Mouse (Mus musculus): ENCODE results near the gene Aldh1l1. TPM values are rescaled to one million over a fixed set of nuclear protein-coding genes. Genes with fewer than 3 reads are reported as not detected.
A peak's percentile ranks its signal among the peaks of the same experiment; 100 is the strongest.

The Aldh1l1 gene
- total RNA-seq, 1 experiment from 2014 or later, result 18.0 TPM

DNA sequence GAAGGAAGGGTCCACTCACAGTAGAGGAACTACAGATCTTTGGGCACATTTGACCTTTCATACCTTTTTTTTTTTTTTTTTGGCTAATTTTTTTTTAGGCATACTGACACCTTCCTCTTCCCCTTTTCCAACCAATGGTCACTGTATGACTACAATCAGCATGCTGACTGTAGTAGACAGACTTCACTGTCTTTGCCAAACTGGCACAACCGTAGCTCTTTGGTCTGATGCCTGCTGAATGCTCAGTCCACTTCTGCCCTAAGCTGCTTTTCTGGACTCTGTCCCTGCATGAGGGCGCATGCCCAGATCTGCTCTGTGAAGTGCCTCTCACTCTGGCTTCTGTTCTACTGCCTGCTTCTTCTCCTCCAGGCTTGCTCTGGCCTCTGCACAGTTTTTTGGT, 111.4 kb downstream of the Aldh1l1 start:
- peak; percentile 22 to 38; a peak in 2 of 4 replicates for ATAC-seq (replicated peaks in 1 of 2; ENCODE audit: insufficient read depth in 1 of 2, low FRiP score in 2 of 2, low TSS enrichment in 1 of 2, low read depth in 1 of 2, poor library complexity in 2 of 2, severe bottlenecking in 2 of 2)

DNA sequence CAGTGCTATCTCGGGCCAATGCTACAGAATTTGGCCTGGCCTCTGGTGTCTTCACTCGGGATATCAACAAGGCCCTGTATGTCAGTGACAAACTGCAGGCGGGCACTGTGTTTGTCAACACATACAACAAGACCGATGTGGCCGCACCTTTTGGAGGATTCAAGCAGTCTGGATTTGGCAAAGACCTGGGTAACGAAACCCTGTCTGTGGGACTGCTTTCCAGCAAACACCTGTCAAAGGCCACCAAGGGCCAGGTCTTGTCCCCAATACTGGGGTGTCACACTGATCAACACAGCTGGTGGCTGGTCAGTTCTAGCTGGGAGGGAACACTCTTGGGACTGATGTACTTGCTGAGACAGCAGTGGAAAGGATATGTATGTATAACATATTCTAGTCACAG, 112.0 kb downstream of the Aldh1l1 start:
- ATAC-seq (replicated peaks in 1 of 2; ENCODE audit: insufficient read depth in 1 of 2, low FRiP score in 2 of 2, low TSS enrichment in 1 of 2, low read depth in 1 of 2, poor library complexity in 2 of 2, severe bottlenecking in 2 of 2), result no peak

DNA sequence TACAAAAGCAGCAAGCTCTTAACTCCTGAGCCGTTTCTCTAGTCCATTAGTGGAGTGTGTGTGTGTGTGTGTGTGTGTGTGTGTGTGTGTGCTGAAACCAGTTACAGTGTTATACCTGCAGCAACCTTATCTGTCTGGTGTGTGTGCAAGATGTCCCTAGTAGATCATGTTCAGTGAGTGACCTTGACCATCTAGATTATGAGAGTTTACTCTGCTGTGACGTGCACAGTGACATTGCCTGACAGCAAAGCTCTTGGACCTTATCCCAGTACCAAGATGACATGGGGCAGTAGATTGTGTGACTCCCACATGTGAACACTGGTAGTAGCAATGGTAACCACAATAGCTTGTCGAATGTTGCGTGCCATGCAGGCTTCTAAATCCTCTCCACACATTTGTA, 114.1 kb downstream of the Aldh1l1 start:
- ATAC-seq (replicated peaks in 1 of 2; ENCODE audit: insufficient read depth in 1 of 2, low FRiP score in 2 of 2, low TSS enrichment in 1 of 2, low read depth in 1 of 2, poor library complexity in 2 of 2, severe bottlenecking in 2 of 2), result no peak

DNA sequence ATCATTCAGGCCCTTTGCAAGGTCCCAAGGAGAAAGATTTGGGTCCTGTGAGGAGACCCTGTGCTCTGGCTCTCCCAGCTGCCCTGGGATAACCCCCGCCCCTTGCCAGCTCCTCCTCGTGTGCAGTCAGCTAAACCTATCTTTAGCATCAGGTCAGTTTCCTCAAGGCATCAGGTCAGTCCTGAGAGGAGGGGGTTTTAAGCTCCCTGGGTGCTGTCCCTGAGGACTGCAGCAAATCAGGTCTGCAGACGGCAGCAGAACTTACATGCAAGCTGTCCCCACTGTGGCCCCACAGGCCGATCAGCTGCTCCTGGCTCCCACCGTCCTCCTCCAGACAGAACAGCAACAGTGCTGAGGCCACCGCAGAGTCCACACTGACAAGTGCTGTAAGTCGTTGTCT, 115.5 kb downstream of the Aldh1l1 start:
- ATAC-seq (replicated peaks in 1 of 2; ENCODE audit: insufficient read depth in 1 of 2, low FRiP score in 2 of 2, low TSS enrichment in 1 of 2, low read depth in 1 of 2, poor library complexity in 2 of 2, severe bottlenecking in 2 of 2), result no peak

DNA sequence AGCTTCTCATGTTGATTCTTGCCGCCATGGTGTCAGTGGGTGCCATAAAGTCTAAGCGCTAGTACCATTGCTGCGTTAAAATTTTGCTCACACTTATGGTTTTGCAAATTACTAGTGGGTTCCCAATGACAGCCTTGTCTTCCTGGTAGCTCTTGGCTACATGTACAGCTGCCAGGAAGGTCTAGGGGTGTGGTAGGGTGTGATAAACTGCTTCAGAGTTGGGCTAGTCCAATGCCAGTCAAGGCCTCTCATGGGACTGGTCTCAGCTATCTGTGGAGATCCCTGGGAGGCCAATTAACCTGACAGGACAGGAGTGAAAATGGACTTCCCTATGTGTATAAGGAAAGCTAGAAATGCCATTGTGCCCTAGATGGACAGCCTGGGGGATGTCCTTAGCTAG, 116.1 kb downstream of the Aldh1l1 start:
- no peak for ATAC-seq (replicated peaks in 1 of 2; ENCODE audit: insufficient read depth in 1 of 2, low FRiP score in 2 of 2, low TSS enrichment in 1 of 2, low read depth in 1 of 2, poor library complexity in 2 of 2, severe bottlenecking in 2 of 2)

DNA sequence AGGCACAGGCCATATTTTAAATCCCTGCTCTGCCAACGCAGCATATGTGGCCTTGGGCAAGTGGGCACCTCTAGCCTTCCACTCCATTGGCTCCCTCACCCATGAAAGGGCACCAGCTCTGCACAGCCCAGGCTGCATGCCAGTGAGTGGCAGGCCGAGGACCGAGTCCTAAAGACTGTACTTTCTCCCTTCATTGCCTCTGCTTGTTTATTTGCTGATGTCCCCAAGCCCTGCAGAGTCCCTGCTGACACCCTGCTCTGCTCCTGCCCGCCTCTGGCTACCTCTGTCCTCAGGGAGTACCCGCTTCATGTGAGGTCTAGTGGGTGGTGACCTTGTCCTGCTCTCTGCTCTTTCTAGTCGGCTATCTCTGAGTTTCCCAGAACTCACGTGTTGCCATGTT, 116.9 kb downstream of the Aldh1l1 start:
- ATAC-seq (replicated peaks in 1 of 2; ENCODE audit: insufficient read depth in 1 of 2, low FRiP score in 2 of 2, low TSS enrichment in 1 of 2, low read depth in 1 of 2, poor library complexity in 2 of 2, severe bottlenecking in 2 of 2), result no peak

DNA sequence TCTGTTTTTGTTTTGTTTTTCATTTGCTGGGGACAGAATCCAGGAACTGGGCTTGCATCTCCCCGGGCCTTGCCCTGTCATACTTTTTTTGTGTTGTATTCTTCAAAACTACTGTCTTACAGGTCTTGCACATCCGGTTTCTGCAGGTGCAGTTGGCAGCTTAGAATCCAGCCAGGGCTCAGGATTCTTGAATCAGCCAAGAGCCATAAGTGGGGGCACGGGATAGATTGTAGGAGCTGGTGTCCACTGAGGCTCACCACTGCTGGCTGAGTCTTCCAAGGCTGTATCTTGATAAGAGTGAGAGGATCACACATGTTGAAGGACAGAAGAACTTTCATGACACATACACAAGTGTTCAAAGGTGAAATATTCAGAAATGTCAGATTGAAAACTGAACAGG, 117.9 kb downstream of the Aldh1l1 start:
- ATAC-seq (replicated peaks in 1 of 2; ENCODE audit: insufficient read depth in 1 of 2, low FRiP score in 2 of 2, low TSS enrichment in 1 of 2, low read depth in 1 of 2, poor library complexity in 2 of 2, severe bottlenecking in 2 of 2), result no peak

DNA sequence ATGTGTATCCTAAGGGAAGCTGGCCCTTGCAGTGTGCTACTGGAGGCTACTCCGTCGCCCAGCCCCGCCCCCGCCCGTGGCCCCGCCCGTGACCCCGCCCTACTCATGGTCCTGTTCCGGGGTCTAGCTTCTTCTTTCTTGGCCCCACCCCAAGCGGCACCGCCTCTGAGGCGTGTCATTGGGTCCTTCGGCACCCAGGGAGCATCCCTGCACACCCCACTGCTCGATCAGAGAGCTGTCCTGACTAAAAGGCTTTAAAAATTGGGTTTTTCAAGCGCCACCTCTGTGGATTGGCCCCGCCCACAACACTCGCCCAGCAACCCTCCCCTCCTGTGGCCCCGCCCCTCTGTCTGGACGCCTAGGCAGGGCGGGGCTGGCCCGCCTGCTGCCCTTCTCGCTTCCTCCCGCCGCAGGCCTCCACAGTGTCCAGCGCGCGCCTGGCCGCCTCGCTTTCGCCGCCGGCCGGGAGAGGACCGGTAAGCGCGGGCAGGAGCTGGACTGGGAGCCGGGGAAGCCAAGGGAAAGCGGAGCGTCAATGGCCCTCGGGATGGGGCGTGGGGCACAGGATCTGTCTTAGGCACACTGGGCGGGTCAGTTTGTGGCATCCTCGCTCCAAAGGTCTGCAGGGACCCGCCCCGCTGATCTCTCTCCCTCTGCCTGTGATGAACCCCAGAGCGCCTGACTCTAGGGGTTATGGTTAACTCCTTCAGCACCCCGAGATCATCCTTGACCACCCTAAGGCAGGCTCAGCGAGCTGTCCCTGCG, 118.5 kb downstream of the Aldh1l1 start, which contains the start of gene Slc41a3:
Gene Slc41a3 (plus strand): TSS at position 193 of the 765 bp plus-strand sequence.
- peak; percentile 71 to 76 for ATAC-seq (replicated peaks in 1 of 2; ENCODE audit: insufficient read depth in 1 of 2, low FRiP score in 2 of 2, low TSS enrichment in 1 of 2, low read depth in 1 of 2, poor library complexity in 2 of 2, severe bottlenecking in 2 of 2)

DNA sequence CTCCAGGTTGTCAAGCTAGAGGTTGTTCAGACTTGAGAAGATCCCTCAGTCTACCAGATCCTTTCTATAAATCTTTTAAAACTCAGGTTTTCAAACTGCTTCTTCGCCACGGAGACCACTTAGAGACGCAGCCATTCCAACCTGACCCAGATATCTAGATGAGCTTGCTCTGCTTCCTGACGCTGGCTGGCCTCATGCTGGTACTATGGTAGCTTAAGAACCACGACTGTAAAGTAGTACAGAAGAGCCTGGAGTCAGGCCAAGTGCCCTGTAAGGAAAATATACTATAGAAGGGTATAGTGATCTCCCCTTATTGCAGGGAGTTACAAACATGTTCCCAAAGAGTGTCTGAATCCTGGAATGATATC, 119.1 kb downstream of the Aldh1l1 start:
- ATAC-seq (replicated peaks in 1 of 2; ENCODE audit: insufficient read depth in 1 of 2, low FRiP score in 2 of 2, low TSS enrichment in 1 of 2, low read depth in 1 of 2, poor library complexity in 2 of 2, severe bottlenecking in 2 of 2), result no peak

DNA sequence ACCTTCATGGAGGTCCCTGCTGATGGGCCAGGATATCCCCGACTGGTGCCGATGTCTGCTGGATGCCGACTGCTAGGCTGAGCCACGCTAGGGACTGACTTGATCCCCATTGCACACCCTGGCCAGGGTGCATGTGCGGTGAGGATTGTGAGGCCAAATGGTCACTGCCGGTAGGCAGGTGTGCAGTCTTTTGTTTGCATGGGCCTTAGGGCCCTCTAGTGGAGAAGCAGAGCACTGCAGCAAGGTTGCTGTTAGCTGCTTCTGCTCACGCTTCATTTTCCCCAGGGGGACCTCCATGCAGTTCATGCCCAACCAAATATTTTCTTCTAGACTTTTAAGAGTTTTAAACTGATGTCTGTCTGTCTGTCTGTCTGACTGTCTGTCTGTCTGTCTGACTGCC, 120.3 kb downstream of the Aldh1l1 start:
- peak; percentile 47 to 54; a peak in 2 of 4 replicates for ATAC-seq (replicated peaks in 1 of 2; ENCODE audit: insufficient read depth in 1 of 2, low FRiP score in 2 of 2, low TSS enrichment in 1 of 2, low read depth in 1 of 2, poor library complexity in 2 of 2, severe bottlenecking in 2 of 2)

DNA sequence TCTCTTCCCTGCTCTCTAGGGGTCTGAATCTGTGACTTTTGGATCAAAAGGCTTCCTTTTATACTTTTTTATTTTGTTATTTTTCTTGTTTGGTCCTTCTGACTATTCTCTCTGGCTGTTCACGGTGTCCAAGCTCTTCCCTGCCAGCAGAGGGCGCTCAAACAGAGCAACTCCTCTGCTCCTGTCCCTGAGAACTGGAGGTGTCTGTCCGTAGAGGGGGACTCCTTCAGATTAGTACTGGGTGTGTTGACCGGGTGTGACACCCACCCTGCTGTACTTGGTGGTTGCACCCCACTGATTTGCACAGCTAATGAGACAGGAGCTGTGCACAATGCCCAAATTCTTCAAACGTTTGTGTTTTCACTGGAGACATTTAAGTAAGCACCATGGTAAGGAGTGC, 121.0 kb downstream of the Aldh1l1 start:
- ATAC-seq (replicated peaks in 1 of 2; ENCODE audit: insufficient read depth in 1 of 2, low FRiP score in 2 of 2, low TSS enrichment in 1 of 2, low read depth in 1 of 2, poor library complexity in 2 of 2, severe bottlenecking in 2 of 2), result peak; percentile 53 to 58

DNA sequence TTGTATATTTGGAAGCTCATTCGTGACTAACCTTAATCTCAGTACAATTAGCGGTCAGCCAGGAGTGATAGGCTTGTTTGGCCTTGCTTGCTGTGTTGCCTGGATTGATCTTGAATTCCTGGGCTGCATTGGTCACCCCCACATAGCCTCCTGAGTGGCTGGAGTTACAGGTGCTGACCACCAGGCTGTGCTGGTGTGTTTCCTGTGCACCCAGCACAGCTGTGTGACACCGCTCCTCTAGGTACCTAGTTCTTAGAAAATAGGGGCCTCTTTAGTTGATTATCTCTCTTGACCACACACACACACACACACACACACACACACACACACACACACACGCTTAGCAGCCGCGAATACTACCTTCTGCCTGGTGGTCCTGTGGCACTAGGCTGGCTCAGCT, 122.0 kb downstream of the Aldh1l1 start:
- peak; percentile 22 to 50; a peak in 1 of 4 replicates for ATAC-seq (replicated peaks in 1 of 2; ENCODE audit: insufficient read depth in 1 of 2, low FRiP score in 2 of 2, low TSS enrichment in 1 of 2, low read depth in 1 of 2, poor library complexity in 2 of 2, severe bottlenecking in 2 of 2)

DNA sequence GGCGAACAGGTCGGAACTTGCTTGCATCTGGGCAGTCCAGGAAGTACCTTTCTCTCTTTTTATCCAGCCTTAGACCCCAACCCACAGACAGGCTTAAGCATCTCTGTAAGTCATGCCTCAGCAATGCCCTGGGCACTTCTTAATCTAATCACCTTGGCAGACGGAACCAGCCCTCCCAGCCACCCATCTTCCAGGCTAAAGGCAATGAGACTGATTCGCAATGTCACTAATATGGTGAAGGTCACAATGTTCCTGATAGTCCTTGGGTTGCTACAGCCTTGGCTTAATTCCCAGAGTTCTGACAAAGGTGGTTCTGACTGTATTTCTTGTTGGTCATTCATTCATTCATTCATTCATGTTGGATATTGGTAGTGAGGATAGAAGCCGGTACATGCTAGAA, 124.0 kb downstream of the Aldh1l1 start:
- ATAC-seq (replicated peaks in 1 of 2; ENCODE audit: insufficient read depth in 1 of 2, low FRiP score in 2 of 2, low TSS enrichment in 1 of 2, low read depth in 1 of 2, poor library complexity in 2 of 2, severe bottlenecking in 2 of 2), result no peak

DNA sequence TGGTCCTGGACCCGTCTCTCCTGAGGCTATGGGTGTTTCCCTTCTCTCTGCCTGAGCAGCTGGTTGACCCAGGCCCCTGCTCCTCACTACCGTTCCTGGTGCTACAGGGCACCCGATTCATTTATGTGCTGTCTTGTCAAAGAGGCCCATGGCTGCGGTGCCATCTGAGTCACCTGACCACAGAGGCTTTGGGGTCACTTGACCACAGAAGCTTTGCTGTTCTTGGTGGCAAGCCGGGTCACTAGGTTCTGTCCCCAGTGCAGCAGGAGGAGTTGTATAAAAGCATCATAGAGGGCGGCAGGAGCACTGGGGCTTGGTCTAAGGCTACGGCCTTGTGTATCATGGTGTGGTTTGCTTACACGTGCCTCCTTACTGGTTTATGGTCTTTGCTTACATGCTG, 127.0 kb downstream of the Aldh1l1 start:
- ATAC-seq (replicated peaks in 1 of 2; ENCODE audit: insufficient read depth in 1 of 2, low FRiP score in 2 of 2, low TSS enrichment in 1 of 2, low read depth in 1 of 2, poor library complexity in 2 of 2, severe bottlenecking in 2 of 2), result no peak

DNA sequence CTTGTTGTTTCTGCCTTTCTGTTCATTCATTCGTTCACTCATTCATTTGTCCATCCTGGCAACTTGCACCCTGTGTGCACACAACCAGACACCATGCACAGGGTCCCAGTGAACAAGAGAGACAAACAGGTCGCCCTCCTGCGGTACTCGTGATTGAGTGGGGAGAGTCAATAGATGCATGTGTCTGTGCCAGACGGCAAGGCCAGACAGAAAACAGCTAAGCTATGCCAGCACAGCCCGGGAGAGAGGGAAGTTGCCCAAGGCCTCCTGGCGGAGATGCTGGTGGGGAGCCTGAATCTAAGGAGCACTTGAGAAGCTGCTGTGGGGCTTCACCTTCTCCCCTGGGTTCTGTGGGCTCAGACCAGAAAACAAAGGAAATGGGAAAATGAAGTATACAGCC, 129.1 kb downstream of the Aldh1l1 start:
- no peak for ATAC-seq (replicated peaks in 1 of 2; ENCODE audit: insufficient read depth in 1 of 2, low FRiP score in 2 of 2, low TSS enrichment in 1 of 2, low read depth in 1 of 2, poor library complexity in 2 of 2, severe bottlenecking in 2 of 2)

DNA sequence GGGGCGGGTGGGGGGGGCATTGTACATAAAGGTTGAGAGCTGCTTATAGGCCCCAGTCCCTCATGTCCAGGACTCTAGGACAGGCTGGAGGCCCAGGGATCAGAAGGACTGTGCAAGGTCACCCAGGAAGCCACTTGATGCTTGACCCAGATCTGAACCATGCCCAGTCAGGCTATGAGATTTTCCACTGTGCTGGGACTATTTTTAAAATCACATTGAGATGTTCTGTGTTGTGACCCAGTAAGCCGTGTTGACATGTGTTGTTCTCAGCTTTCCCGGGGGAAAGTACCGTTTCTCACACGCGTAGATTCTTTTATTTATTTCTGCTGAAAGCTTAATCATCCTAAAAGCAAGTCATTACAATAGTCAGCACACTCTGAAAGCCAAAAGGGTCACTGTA, 129.8 kb downstream of the Aldh1l1 start:
- ATAC-seq (replicated peaks in 1 of 2; ENCODE audit: insufficient read depth in 1 of 2, low FRiP score in 2 of 2, low TSS enrichment in 1 of 2, low read depth in 1 of 2, poor library complexity in 2 of 2, severe bottlenecking in 2 of 2), result no peak

DNA sequence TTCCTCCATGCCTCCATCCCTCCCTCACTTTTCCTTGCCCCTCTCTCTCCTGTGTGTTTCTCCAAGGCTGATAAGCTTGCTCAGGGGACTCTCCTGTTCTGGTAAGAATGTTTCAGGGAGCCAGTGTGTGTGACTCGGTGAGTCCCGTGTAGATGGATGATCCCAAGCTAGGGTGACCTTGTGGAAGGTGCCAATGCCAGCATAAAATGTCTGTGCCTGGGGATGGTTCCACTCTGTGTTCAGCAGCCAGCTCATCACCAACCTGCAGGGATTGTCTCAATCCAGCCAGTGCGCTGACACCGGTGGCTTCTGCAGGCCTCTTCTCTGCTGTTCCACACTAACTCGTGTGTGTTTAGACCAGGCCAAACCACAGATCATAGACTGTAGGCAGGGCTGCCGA, 130.3 kb downstream of the Aldh1l1 start:
- no peak for ATAC-seq (replicated peaks in 1 of 2; ENCODE audit: insufficient read depth in 1 of 2, low FRiP score in 2 of 2, low TSS enrichment in 1 of 2, low read depth in 1 of 2, poor library complexity in 2 of 2, severe bottlenecking in 2 of 2)

DNA sequence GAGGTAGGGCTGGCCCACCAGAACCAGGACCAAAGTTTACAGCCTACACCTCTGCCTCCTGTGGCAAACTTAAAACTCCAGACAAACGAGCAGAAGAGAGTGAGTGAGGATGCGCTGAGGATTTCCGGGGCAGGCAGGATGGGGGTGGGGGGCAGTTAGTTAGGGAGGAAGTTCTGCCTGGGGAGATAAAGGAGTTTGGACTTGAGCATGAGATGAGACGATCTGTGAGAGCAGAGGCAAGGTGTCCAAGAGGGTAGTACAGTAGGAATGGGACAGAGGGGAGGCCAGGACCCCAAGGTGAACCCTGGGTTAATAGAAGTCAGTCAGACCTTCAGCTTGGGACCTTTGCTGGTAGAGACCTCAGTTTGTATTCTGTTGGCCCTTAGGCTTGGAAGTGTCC, 132.0 kb downstream of the Aldh1l1 start:
- ATAC-seq (replicated peaks in 1 of 2; ENCODE audit: insufficient read depth in 1 of 2, low FRiP score in 2 of 2, low TSS enrichment in 1 of 2, low read depth in 1 of 2, poor library complexity in 2 of 2, severe bottlenecking in 2 of 2), result peak in 1 of 2 experiments; percentile 5; a peak in 1 of 4 replicates
